Mouse (Mus musculus) testis, adult 2 months (tissue): ENCODE results near the gene Tspan18.

Source experiments
- CTCF ChIP-seq: fragments of 200-500 bp; IDR thresholded peaks from 2 replicates; pipeline ENCODE4 v1.5.1; 2012; ENCODE audit warnings: low read depth, mild to moderate bottlenecking, inconsistent platforms, low read length, moderate library complexity; ENCODE audit not compliant: control insufficient read depth, insufficient read depth, insufficient replicate concordance
- POLR2A ChIP-seq: fragments of 200-500 bp; IDR thresholded peaks from 2 replicates; pipeline ENCODE4 v1.6.1; 2012; ENCODE audit warnings: low read depth, mild to moderate bottlenecking, inconsistent platforms, low read length, moderate library complexity; ENCODE audit not compliant: control insufficient read depth

- TF ChIP-seq CTCF: no peak
- TF ChIP-seq POLR2A: no peak
Observed at GRCm38 (mm10) chr2:93174159-93174558, 160.1 kb downstream of the Tspan18 start.
